Mouse (Mus musculus): ENCODE measurements at regions not wholly inside any gene's neighbourhood (a gene's known extent, or its start where the extent isn't known, plus 50 kb on each side); places are given as distances from the start of the nearest gene placed in this dataset.

- DNase-seq (ENCODE audit: low read depth in 2 of 2, low spot score in 2 of 2) = no peak
These were observed 164.0 kb downstream of the 3100002H09Rik start for GRCm38 (mm10) chr4:124446615-124447014.

GRCm38 (mm10) chr4:124443613-124444108 lies 166.9 kb downstream of the 3100002H09Rik start:
- no peak for DNase-seq (ENCODE audit: low read depth in 2 of 2, low spot score in 2 of 2)

GRCm38 (mm10) chr4:124443130-124443503 lies 167.5 kb downstream of the 3100002H09Rik start:
- no peak for DNase-seq (ENCODE audit: low read depth in 2 of 2, low spot score in 2 of 2)

DNA sequence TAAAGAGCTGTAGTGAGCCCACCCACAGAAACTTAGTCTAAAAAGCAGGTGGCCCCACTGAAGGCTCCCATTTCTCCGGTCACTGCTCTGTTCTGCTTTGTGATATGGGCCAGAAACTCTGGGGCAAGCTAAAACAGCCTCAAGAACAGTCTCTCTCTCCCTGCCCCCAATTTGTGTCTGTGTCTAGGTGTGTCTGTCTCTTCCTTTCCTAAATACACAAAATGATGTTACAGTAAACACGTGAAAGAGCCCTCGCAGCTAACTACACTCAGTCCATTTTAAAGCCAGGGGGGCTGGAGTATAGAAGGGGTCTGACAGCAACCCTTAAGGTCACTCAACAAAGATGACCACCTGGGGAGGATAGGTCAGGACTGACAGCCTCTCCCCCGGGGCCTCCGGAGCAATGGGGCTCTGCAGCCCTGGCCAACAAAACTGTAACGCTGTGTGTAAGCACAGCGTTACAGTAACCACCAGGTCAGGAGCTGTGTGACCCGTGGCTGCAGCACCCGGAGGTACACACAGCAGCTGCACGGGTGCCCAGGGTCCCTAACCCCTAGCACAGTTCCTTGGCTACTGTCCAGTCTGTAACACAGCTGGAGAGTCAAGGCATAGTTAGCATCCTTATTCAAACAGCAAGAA lies 168.0 kb downstream of the 3100002H09Rik start:
- no peak for DNase-seq (ENCODE audit: low read depth in 2 of 2, low spot score in 2 of 2)

- no peak for DNase-seq (ENCODE audit: low read depth in 2 of 2, low spot score in 2 of 2)
These were observed 168.7 kb downstream of the 3100002H09Rik start for GRCm38 (mm10) chr4:124441737-124442487.

- no peak for DNase-seq (ENCODE audit: low read depth in 2 of 2, low spot score in 2 of 2)
These were observed 175.6 kb downstream of the 3100002H09Rik start for GRCm38 (mm10) chr4:124435040-124435434.

GRCm38 (mm10) chr4:124434059-124435039 lies 176.3 kb downstream of the 3100002H09Rik start:
- no peak for DNase-seq (ENCODE audit: low read depth in 2 of 2, low spot score in 2 of 2)

DNA sequence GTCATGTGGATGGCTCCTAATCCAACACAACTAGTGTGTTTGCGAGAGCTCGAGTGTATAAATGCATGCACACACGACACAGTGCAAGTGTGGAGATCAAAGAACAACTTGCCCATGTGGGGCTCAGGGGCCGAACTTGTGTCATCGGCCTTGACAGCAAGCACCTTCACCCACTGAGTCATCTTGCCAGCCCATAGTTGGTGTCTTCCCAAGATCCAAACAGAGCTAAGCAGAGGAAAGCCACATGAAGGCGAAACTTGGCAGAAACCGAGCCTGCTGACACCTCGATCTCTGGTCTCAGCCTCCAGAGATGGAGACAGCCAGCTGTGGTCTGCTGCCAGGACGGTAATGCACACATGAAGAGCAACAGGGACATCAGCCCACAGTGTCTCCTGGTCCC lies 177.1 kb downstream of the 3100002H09Rik start:
- DNase-seq (ENCODE audit: low read depth in 2 of 2, low spot score in 2 of 2) = no peak

DNA sequence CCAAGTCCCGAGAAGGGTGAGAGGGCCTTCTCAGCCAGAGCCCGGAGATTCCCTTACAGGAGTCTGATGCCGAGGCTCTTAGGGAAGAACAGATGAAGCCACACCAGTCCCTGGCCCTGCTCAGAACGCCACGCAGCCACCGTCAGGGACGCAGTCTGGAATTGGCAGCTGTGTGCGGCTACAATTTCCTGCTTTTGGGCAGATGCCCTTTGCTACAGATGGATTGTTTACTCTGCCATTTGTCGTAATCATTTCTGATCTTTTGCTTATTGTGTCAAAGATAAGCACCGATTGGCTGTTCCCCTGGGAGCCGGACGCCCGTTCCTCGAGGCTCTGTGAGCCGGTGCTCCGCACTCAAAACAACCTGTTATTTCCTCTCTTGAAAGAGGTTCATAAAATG lies 179.4 kb downstream of the 3100002H09Rik start:
- no peak for DNase-seq (ENCODE audit: low read depth in 2 of 2, low spot score in 2 of 2)

- no peak for DNase-seq (ENCODE audit: low read depth in 2 of 2, low spot score in 2 of 2)
These were observed 181.8 kb downstream of the 3100002H09Rik start for GRCm38 (mm10) chr4:124428844-124429243.

GRCm38 (mm10) chr4:124422406-124422805 lies 188.2 kb downstream of the 3100002H09Rik start:
- no peak for DNase-seq (ENCODE audit: low read depth in 2 of 2, low spot score in 2 of 2)

DNA sequence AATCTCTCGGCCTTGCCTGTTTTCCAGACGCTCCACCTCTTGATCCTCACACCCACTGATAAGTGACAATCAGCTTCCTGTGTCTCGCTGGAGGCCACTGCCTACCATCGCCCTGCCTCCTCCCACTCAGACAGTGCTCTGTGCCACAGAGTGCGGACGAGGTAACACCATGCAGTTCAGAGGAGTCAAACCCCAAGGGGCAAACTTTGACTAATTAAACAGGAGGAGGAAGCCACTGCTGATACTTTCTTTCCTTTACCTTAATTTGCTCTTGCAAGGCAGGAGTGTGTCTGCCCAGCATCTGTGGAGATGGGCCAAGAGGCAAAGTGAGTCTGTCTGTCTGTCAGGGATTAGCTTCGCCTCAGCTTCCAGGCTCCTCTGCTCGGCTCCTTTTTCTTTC lies 192.2 kb downstream of the 3100002H09Rik start:
- no peak for DNase-seq (ENCODE audit: low read depth in 2 of 2, low spot score in 2 of 2)

GRCm38 (mm10) chr4:124417176-124417575 lies 193.4 kb downstream of the 3100002H09Rik start:
- DNase-seq (ENCODE audit: low read depth in 2 of 2, low spot score in 2 of 2) = no peak

- no peak for DNase-seq (ENCODE audit: low read depth in 2 of 2, low spot score in 2 of 2)
These were observed 194.3 kb downstream of the 3100002H09Rik start for GRCm38 (mm10) chr4:124416266-124416665.

DNA sequence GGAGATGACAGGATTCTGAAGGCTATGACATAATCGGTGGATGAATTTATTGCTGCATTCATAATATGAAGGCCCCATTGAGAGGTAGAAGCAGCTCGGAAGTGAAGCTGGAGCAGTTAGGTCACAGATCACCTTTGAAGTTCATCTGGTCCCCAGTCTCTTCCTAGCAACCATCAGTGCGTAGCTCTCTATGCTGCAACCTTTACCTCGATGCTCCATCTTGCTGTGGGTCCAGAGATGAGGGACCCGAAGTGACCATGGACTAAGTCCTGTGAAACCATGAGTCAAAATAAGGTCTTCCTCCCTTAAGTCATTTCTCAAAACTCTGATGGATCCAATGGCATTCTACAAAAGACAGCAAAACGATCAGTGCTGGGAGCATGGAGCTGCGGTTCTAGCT lies 196.2 kb downstream of the 3100002H09Rik start:
- DNase-seq (ENCODE audit: low read depth in 2 of 2, low spot score in 2 of 2) = no peak

GRCm38 (mm10) chr4:124409279-124409678 lies 201.3 kb downstream of the 3100002H09Rik start:
- DNase-seq (ENCODE audit: low read depth in 2 of 2, low spot score in 2 of 2) = no peak

DNA sequence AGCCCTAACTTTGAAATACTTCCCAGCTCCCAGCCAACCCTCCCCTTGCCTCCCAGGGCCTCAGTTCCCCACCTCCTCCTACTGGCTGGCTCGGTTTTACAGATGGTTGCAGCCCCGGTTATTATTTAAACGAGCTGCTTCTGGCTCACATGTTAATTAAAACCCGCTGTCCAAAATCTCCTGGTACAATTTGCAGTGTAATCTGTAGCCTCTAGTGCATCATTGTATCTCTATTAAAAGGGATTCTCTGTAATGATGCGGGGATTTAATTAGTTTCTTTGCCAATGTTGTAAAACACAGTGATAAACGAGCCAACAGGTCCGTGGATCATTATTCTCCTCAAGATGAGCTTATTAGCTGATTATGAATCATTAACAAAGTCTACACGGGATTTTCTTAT lies 208.5 kb downstream of the 3100002H09Rik start:
- DNase-seq (ENCODE audit: low read depth in 2 of 2, low spot score in 2 of 2) = no peak

DNA sequence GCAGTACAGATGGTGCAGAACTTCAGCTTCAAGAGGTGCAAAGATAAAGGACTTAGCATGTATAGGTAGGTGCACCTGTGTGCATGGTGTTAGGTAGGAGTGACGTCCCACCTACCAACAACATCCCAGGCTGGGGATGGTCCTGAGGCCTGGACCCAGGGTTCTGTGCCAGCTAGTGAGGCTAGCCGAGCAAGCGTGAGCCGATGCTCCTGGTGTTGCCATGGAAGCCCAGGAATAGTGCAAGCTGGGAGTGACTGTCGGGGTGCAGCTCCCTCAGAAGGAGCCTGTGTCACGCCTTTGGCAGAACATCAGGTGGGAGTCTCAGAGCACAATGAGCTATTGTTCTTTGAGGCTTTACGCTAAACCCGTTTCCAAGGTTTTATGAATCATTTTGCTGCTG lies 209.9 kb downstream of the 3100002H09Rik start:
- no peak for DNase-seq (ENCODE audit: low read depth in 2 of 2, low spot score in 2 of 2)

DNA sequence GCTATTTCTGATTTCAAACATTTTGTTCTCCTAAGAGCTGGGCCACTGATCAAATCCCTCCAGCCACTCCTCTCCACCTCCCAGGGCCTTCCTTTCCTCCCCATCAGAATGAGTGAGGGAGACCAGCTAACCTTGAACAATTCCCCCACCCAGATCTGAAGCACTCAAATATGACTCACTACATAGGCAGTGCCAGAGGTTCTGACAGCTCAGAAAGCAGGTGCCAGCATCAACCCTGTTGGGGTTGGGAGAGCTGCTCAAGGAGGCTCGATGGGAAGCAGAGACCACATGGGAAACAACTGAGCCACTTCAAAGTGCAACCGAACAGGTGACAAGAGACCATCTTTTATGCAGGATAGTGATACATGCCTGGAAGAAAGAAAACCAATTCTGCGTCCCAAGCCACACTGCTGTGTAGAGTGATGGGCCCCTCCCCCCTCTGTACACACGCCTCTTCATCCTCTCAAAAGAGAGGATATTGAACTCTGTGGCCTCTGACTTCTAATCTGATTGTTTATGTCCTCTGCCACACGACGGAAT lies 210.4 kb downstream of the 3100002H09Rik start:
- DNase-seq (ENCODE audit: low read depth in 2 of 2, low spot score in 2 of 2) = no peak

GRCm38 (mm10) chr4:124398354-124398753 lies 212.2 kb downstream of the 3100002H09Rik start:
- no peak for DNase-seq (ENCODE audit: low read depth in 2 of 2, low spot score in 2 of 2)

Measured in CD8-positive naive resting alpha-beta T cell, adult 2 months (primary cell).